Mouse (Mus musculus) neutrophil, adult 5-6 weeks (primary cell): Measurements from ENCODE around the gene Sytl3. TPM values are rescaled to one million over a fixed set of nuclear protein-coding genes. Genes with fewer than 3 reads are reported as not detected.

Experiments
- ATAC-seq: fragments of 151-379, 151-347 bp; 2 replicates; pipeline ENCODE4 v1.8.0; 2017; ENCODE audit warnings: mild to moderate bottlenecking, moderate TSS enrichment; ENCODE audit not compliant: insufficient number of reproducible peaks, poor library complexity, low FRiP score, severe bottlenecking; ENCODE audit errors: extremely low read depth
- total RNA-seq: library from RNA; stranded (forward); fragments of 200-1000 nt; gene quantifications from 2 replicates; pipeline ENCODE4 v1.2.3, GENCODE M21; 2017

Gene Sytl3
- total RNA-seq, 1 experiment from 2014 or later = 6.4 TPM

GRCm38 (mm10) chr17:6729244-6729742 is 70.4 kb downstream of the Sytl3 start:
- no peak for ATAC-seq

DNA sequence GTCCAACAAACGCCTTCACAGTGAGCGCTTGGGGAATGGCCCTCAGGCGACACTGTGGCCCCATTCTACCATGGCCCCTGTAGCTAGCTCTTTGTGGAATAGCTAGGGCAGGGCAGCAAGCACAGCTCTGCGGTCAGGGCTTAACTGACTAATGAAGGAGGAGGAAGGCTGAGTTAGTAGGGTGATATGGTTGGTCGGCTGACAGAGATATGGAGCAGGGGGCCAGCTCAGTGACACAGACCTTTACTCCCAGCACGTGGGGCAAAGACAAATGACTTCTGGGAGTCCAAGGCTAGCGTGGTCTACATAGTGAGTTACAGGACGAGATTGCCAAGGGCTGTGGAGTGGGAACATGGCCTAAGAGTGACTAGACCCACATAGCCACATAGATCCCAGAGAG is 72.2 kb downstream of the Sytl3 start:
- no peak for ATAC-seq

- no peak for ATAC-seq
Observed at GRCm38 (mm10) chr17:6731634-6732033, 72.7 kb downstream of the Sytl3 start.

GRCm38 (mm10) chr17:6732665-6733064 is 73.8 kb downstream of the Sytl3 start:
- no peak for ATAC-seq

DNA sequence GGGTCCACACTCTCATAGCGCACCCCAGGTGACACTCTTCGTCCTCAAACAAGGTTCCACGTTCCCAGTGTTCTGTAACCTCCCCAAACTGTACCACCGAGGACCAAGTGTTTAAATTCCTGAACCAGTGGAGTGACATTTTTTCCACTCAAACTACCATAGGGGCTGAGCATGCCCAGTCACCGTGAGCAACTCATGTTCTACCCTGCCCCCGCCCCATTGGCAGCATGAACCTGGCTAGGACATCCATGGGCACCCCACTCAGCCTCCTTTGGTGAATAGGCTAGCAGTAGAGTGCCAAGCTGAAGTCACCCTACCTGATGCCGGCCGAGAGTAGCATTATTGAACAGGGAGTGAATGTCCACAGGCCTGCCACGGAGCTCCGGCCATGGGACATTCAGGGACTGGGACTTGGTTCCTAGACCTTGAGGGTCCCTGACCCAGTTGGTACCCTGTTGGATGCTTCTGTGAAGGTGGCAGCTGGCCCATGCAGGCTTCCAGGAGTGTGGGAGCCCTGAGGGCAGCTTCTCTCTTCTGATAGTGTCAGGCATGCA is 74.5 kb downstream of the Sytl3 start:
- no peak for ATAC-seq

- ATAC-seq = no peak
Observed at GRCm38 (mm10) chr17:6734746-6735441, 76.0 kb downstream of the Sytl3 start.

DNA sequence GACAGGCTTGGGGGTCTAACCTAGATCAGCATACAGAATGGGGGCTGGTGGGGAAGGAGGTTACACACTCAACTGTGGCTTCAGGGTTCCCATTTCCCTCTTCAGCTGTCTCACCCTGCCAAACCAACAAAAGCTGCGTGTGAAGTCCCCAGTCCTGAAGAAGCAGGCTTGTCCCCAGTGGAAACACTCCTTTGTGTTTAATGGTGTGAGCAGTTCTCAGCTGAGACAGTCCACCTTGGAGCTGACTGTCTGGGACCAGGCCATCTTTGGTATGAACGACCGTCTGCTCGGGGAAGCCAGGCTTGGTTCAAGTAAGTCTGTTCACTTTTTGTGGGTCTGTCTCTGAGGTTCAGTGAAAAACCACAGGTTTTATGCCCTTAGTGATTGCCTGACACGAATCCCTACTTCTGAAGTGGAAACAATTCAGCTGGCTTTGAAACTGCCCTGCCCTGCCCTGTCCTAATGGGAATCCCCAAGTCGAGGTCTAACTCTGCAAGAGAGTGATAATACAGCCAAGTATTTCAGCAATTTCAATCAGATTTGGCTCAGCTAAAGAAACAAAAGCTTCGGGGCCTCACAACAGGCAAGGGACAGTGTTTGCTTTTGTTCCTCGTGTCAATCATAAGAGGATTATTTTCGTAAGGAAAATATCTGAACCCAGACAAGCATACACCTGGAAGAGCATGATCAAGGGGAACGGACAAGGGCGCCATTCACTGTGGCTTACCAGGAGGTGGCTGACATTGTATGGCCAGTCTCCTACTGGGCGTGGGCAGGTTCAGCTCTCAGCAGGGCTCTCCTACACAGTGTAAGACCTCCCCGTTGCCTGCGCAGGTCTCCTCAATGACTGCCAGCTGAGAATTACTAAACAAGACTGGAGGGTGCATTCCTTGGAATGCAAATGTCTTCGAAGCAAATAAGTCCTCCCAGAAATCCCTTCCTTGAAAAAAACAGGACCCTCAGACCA is 77.7 kb downstream of the Sytl3 start:
- no peak for ATAC-seq

DNA sequence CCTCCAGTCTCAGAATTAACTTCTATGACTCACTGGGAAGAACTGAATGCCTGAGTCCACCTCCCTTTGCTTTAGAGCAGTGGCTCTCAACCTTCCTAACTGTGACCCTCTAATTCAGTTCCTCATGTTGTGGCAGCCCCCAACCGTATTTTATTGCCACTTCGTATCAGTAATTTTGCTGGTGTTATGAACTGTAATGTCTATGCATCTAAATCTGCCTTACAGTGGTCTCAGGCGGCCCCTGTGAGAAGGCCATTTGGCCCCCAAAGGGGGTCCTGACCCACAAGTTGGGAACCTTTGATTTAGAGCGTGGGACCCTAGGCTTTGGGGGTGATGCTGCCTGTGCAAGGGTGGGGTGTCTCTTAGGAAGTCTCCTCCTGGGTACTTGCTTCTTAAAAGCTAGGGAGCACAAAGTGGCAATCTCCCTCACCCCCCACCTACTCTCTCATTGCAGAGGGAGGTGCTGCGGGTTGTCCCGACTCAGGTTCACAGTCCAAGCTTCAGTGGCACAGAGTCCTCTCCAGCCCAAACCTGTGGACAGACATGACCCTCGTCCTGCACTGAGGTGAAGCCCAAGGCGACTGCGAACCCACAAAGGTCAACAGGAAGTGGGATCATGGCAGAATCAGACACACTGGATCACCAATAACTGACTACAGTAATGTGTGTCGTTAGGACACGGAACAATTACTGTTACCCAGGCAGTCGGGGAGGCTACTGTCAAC is 78.5 kb downstream of the Sytl3 start:
- ATAC-seq = no peak

- no peak for ATAC-seq
Observed at GRCm38 (mm10) chr17:6738836-6739235, 79.9 kb downstream of the Sytl3 start.

DNA sequence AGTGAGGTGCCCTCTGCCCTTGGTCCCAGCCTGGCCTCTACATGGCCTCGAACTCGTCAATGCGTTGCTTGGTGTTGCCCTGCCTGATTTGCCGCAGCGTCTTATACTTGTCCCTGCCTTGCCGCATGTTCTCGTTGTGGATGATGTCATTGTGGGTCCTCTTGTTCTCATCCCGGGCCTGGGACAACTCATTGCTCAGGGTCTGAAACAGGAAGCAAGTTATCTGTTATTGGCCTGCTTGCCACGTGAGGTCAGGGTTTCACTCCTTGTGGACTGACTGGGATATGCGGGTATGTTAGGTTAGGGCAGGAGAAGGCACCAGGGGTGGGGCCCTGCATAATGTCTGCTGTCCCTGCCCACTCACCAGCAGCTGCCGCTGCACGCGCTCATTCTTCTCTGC is 80.4 kb downstream of the Sytl3 start:
- no peak for ATAC-seq

DNA sequence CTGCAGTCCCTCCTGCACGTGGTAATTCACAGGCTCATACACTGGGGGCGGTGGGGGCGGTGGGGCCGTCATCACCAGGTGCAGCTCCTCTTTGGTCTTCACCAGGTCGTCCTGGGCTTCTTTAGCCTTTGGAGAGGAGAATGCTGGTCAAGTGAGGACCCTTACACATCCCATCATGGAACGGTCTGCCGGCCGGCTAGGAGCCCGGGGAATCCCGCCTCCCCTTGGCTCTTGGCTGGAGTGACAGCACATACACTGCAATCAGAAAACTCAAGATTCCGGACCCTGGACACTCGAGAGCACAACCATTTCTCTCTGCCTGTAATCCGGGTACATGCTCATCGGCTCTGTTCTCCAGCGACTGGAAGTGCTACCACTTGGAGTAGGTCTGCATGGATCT is 80.9 kb downstream of the Sytl3 start:
- no peak for ATAC-seq

DNA sequence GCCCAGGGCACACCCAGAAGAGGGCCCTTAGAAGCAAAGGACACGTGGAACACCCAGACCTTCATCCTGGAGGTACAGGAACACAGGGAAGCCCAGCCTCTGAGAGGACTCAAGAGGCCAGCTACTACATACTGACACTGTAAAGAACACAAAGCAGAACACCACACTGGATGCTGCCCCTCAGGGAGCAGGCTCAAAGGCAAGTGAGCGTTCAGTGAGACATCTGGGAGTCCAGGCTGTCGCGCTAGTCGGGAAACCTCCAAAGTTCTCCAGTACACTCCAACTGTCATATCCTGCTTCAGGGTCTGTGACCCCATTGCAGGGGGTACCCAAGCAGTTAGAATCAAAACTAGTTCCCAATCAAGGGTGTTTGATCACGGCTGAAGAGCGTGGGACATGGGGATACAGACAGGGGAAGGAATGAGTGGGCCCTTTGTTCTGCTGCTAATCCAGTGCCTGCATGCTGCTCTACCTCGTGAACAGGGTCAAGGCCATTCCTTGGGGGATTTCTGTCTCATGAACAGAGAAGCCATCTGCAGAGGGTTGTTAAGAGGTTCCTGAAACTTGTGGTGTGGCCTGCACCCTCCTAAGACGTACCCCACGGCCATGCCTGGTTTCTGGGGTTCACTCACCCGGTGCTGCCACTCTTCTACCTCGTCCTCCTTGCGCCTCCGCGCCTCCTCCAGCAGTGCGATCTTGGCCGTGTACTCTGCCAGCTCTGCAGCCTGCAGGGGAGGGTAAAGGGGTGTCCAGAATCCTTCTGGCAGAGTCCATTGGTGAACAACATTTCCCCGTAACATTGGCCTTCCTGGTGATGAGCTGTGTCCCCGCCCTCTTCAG is 81.7 kb downstream of the Sytl3 start:
- ATAC-seq = no peak

GRCm38 (mm10) chr17:6741271-6741670 is 82.4 kb downstream of the Sytl3 start:
- ATAC-seq = no peak

GRCm38 (mm10) chr17:6742083-6743038 is 83.5 kb downstream of the Sytl3 start:
- ATAC-seq = peak; percentile 14

GRCm38 (mm10) chr17:6743039-6743575 is 84.2 kb downstream of the Sytl3 start:
- ATAC-seq = no peak

DNA sequence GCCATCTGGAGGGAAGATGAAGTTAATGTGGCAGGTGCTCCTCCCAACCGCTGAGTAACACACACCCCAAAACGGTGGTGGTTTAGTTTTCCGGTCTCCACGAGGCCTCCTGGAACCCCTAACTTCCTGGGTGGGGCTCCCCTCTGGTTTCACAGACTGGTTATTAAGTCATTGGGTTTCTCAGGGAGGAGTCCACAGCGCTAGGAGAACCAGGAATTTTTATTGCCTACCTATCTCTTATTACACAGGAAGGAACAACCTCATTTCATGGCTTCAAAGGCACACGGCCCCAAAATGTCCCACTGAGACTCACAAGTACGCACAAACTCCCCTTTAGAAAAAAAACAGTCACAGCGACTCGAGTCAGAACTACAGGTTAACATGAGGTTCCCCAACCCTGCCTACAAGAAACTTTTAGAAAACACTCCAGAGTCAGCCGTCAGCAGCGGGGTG is 84.9 kb downstream of the Sytl3 start:
- no peak for ATAC-seq

DNA sequence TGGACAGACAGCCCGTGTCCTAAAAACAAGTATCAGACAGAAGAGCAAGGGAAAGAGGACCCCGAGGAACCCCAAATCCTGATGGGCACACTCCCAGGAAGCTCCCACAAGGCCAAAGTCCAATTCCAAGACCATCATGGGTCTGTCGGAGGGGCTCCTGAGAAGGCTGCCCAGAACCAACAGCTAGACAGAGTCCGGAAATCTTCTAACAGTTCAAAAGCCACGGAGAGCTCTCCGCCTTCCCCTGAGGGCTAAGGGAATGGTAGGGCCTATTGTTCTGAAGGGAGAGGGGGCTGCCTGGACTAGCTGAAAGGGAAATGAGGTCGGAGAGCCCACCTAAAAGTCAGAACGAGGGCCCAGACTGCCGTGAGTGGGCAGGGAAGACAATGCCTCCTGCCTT is 85.5 kb downstream of the Sytl3 start:
- ATAC-seq = no peak
